17 mouse cellular contexts compared by ENCODE assay signal in genomic region chr9:70555431-70555830, GRCm38 (mm10).
"Had no signal": no experiment of that assay in that cellular context is flagged by ENCODE, and none has a peak within 500 bp of the region (broad histone marks: within the 10 kb centered on the region; RNA-seq: fewer than 3 reads in every experiment).

No protein-coding gene starts in this region.

- H3K9me3 ChIP-seq: lung, embryonic 15.5 days; stomach, embryonic 15.5 days had no signal

- H3K27ac ChIP-seq: lung, embryonic 15.5 days; macrophage; midbrain, embryonic 12.5 days; neural tube, embryonic 12.5 days; stomach, embryonic 15.5 days; stomach, postnatal 0 days had no signal

- H3K9ac ChIP-seq: lung, embryonic 15.5 days; midbrain, embryonic 12.5 days; neural tube, embryonic 12.5 days; stomach, embryonic 15.5 days had no signal

- H3K4me2 ChIP-seq: lung, embryonic 15.5 days; midbrain, embryonic 12.5 days; neural tube, embryonic 12.5 days; stomach, embryonic 15.5 days had no signal

- H3K27me3 ChIP-seq: lung, embryonic 15.5 days; megakaryocyte, embryonic 14.5 days; midbrain, embryonic 12.5 days; neural tube, embryonic 12.5 days; stomach, embryonic 15.5 days had no signal

- ATAC-seq: lung, postnatal 0 days; midbrain, embryonic 16.5 days had no signal

- H3K4me3 ChIP-seq: lung, embryonic 15.5 days; megakaryocyte, embryonic 14.5 days; midbrain, embryonic 12.5 days; neural tube, embryonic 12.5 days; stomach, embryonic 15.5 days had no signal

- H3K4me1 ChIP-seq: lung, embryonic 15.5 days; stomach, embryonic 15.5 days had no signal

- DNase-seq: lung, adult 2 months; lung, postnatal 14 days; lung, postnatal 36 days; midbrain, embryonic 14.5 days; right cerebral cortex, postnatal 14 days; thymus, adult 2 months; thymus, postnatal 25 days; thymus, postnatal 4 days had no signal
